Mouse (Mus musculus): Measurements from ENCODE around the gene Hpf1.

Hpf1 gene

GRCm38 (mm10) chr8:60889843-60890519 lies at the start of gene Hpf1:
TSS of gene Hpf1 (plus strand) at chr8:60890418.
- peak; percentile 89 for DNase-seq (ENCODE audit: low spot score)

DNA sequence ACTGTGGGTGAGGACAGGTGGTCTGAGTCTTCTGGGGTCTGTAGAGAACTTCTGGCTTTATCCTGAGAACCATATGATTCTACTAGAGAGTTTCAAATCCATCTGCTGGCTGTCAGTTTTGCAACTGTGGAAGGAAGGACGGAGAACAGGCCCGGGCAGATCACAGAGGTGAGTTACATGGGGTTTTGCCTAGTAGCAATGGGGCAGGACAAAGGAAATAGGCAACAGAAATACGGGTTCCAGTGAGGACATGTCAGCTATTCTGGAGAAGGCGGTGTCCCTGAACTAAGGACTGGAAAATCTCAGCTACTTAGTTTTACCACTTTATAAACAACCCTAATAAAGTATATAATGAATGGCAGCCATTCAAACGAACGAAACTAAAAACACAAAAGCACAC lies 47.8 kb upstream of the Hpf1 start:
- DNase-seq (ENCODE audit: low spot score): no peak

DNA sequence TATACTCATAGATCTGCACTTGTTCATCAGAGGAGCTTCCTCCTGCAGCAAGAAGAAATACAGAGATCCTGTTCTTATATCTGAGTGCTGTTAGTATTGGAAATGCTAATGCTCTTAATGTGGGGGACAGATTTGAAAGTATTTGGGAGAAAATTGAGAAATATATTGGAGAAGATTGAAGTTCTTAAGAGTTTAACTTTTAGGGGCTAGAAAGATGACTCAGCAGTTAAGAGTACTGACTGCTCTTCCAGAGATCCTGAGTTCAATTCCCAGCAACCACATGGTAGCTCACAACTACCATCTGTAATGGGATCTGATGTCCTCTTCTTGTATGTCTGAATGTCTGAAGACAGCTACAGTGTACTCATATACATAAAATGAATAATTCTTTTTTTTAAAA lies 32.7 kb upstream of the Hpf1 start:
- no peak for DNase-seq (ENCODE audit: low spot score)

DNA sequence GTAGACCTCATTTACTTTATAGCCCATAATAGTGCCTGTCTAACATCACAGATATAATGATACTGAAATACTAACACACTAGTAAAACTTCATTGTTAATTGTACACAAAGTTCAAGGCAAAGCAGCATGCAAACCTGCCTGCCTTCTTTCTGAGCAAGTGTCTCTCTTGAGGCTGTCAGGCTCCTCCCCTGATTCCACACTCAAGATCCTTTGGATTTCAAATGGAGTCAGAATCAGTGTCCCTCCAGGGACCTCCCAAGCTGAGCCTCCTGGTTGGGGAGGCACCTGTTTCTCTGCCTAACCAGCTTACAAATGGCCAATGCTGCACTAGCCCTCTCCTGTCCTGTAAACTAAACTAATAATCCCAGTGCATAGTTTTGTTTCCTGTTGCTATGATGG lies 32.1 kb upstream of the Hpf1 start:
- no peak for DNase-seq (ENCODE audit: low spot score)

DNA sequence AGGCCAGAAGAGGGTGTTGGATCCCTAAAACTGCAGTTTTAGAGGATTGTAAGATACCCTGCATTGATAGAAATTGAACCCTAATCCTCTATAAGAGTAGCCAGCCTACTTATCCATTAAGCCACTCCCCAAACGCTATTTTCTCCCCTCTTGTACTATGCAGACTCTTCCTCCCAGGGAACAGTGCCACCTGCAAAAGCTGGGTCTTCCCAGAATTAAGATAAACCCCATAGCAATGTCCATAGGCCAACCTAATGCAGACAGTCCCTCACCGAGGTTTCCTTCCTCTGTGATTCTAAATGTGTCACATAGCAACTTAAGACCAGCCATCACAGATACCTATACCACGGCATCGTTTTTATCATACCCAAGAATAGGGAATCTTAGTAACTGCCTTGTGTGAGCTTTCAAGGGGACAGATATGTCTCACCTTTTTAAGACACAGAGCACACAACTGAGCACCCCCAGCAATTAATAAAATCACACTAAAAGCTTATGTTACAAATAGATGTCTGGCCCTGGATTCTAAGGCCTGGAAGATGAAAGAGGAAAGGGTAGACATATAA lies 31.2 kb upstream of the Hpf1 start:
- no peak for DNase-seq (ENCODE audit: low spot score)

DNA sequence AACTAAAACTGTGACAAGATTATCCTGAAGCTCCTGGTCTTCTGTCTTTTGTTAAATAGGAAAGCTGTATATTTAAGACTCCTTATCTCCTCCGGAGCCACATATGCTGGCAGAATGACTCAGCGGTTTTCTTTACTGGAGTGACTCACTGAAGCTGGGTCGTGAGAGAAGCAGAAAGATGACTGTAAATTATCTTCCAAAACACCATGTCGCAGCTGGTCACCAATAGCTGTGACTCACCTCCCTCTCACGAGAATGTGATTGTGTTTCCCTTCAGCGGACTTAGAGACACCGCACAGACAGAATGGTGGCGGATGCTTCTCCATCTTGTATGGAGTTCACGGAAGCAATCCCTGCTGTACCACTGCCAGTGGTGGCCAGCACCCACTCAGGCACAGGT lies 30.6 kb upstream of the Hpf1 start:
- DNase-seq (ENCODE audit: low spot score): peak; percentile 12

GRCm38 (mm10) chr8:60860749-60861148 lies 29.5 kb upstream of the Hpf1 start:
- DNase-seq (ENCODE audit: low spot score): no peak

DNA sequence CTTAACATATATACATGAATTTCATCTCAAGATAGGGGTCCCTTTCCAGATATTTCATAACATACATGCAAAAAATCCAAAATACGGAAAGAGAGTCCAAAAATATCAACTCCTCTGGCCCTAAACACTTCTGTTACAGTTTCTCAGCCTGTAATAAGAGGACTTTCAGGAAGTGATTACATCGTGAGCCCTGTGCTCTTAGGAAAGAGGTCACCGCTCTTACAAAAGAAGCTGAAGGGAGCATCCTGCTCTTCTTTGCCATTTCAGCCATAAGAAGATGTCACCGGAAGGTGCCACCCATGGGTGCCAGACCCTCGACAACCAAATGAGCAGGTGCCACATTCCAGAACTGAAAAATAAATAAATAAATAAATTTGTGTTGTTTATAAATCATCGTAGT lies 28.4 kb upstream of the Hpf1 start:
- DNase-seq (ENCODE audit: low spot score): no peak

- no peak for DNase-seq (ENCODE audit: low spot score)
Measured at GRCm38 (mm10) chr8:60864875-60865274, 25.3 kb upstream of the Hpf1 start.

GRCm38 (mm10) chr8:60865504-60866114 lies 24.6 kb upstream of the Hpf1 start:
- peak; percentile 75 for DNase-seq (ENCODE audit: low spot score)

- DNase-seq (ENCODE audit: low spot score): no peak
Measured at GRCm38 (mm10) chr8:60867468-60868115, 22.6 kb upstream of the Hpf1 start.

DNA sequence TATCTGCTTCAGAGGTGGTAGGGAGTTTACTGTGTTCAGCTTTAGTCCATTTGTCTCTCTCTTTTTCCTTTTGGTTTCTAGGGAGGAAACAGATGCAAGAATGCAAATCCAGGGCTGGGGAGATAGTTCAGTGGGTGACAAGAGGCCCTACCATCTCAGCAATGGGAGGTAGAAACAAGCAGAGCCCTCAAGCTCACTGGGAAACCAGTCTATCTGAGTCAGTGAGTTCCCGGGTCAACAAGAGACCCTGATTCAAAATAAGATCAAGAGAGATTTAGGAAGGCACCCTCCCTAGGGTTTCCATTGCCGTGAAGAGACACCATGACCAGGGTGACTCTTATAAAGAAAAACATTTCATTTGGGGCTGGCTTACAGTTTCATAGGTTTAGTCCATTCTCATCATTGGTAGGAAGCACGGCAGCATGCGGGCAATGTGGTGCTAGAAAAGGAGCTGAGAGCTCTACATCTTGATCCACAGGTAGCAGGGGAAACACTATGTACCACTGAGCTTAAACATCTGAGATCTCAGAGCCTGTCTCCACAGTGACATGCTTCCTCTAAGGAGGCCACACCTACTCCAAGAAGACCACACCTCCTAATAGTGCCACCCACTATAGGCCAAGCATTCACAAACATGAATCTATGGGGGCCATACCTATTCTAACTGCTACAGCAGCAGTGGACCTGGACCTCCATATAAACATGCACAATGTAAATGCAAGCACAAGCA lies 21.8 kb upstream of the Hpf1 start:
- DNase-seq (ENCODE audit: low spot score): no peak

- no peak for DNase-seq (ENCODE audit: low spot score)
Measured at GRCm38 (mm10) chr8:60869761-60870160, 20.5 kb upstream of the Hpf1 start.

DNA sequence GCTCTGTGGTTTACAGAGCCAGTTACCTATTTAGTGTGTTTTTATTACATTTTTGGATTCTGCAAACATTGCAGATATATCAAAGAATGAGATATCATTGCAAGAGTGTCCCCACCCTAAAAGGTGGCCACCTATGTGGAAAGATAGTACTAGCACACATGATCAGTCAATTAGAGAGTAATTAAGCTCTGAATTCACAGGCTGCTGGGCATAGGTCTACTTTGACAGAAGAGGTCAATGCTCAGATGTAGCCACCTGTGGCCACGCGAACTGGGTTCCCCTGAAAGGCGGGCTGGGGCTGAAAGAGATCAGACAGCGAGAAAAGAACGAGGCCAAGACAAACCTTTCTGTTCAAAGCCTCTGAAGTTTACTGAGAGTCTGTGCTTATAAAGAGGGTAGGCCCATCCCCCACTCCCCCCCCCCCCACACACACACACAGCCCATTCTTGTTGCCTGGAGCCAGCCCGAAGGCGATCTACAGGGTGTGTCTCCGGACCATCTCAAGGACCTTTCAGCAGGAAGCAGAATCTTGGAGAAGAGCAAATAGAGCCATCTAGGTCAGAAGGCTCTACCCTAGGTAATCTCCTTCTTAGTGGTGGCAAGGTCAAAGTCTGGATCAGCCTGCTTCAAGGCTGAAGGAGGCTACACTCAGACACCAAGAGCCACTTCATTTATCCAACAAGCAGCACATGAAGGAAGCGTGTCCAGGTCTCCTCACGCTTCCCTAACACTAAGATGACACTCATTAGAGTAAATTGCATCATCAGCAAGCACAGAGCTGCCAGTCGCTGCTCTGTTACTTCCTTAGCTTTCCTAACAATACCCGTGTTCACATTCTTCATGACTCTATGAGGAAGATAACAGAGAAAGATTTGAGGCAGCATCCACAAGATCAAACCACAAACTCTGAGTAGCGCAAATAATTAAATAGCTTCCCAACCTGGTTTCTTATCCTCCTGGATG lies 19.7 kb upstream of the Hpf1 start:
- DNase-seq (ENCODE audit: low spot score): no peak

DNA sequence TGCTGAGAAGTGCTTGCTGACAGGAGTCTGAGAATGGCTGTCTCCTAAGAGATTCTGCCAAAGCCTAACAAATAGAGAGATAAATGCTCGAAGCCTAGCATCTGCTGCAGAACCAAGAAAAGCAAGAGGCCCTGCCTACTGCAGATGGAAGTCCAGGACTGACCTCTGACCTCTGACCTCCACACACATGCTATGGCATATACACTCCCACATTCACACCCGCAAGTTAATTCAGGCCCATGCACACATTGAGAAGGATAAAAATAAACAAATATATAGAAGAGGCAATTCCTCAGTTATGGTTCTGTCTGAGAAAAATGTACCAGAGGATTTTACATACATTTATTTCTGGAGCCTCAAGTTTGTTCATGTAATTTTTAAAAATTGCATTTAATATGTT lies 11.6 kb upstream of the Hpf1 start:
- no peak for DNase-seq (ENCODE audit: low spot score)

GRCm38 (mm10) chr8:60883419-60884137 lies 6.6 kb upstream of the Hpf1 start:
- DNase-seq (ENCODE audit: low spot score): no peak

DNA sequence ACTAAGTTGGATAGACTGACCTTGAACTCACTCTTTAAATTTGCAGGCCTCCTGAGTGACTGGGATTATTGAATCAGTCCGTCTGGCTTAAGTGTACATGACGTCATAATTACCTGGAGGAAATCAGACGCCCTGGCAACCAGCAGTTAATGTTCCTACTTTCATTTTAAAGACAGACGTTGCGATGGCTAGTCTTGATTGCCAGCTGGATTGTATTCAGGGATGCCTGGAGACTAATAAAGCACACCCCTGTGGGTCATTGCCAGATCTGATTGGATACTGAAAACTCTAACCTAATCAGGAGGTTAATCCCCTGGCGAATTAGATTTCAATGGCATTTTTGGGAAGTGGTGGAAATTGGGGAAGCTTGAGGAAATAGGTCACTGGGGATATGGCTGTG lies 3.5 kb upstream of the Hpf1 start:
- no peak for DNase-seq (ENCODE audit: low spot score)

- DNase-seq (ENCODE audit: low spot score): no peak
Measured at GRCm38 (mm10) chr8:60889131-60889842, 931 bp upstream of the Hpf1 start.

DNA sequence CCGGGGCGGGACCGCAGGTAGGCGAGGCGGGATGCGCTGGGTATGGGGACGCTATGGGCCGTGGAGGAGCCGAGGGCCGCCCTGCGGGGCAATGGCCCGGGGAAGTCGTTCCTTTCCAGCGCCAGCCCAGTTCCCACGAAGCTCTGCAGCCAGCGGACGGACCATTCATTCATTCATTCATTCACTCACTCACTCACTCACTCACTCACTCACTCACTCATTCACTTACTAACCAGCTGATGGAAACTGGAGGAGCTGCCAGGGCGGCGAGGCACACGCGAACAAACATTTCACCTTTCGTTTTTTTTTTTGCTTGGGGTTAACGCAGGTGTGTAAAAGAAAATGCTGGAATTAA lies 279 bp downstream of the Hpf1 start:
- DNase-seq (ENCODE audit: low spot score): no peak

GRCm38 (mm10) chr8:60891757-60892156 lies 1.5 kb downstream of the Hpf1 start:
- no peak for DNase-seq (ENCODE audit: low spot score)
